Mouse (Mus musculus) CH12.LX (cell line): ENCODE results near the gene Rag2. TPM values are rescaled to one million over a fixed set of nuclear protein-coding genes. Genes with fewer than 3 reads are reported as not detected.

Source experiments
- DNase-seq: peaks from one replicate; pipeline ENCODE4 v3.0.0-alpha.2; 2013; ENCODE audit errors: extremely low read depth
- H3K27ac ChIP-seq: 2 replicates; pipeline ENCODE4 v1.5.1; 2012; ENCODE audit warnings: low read depth, mild to moderate bottlenecking, control low read depth, moderate library complexity; ENCODE audit not compliant: insufficient read depth
- H3K27me3 ChIP-seq: replicated peaks from 2 replicates; pipeline ENCODE3; 2012; ENCODE audit warnings: inconsistent platforms
- H3K36me3 ChIP-seq, 2 experiments: replicated peaks in 1 of 2; 2 replicates each; pipeline versions ENCODE3 to v1.6.1; 2012; ENCODE audit warnings: inconsistent platforms in 1 of 2, low read length in 1 of 2, mild to moderate bottlenecking in 1 of 2, mixed read lengths in 1 of 2, moderate library complexity in 1 of 2; ENCODE audit not compliant: control insufficient read depth in 1 of 2, insufficient read depth in 1 of 2
- H3K4me1 ChIP-seq, 2 experiments: 2 replicates each; pipeline ENCODE4 v1.6.1; 2012; ENCODE audit warnings: inconsistent platforms in 1 of 2, moderate library complexity in 1 of 2; ENCODE audit not compliant: insufficient read depth in 2 of 2, control insufficient read depth in 1 of 2
- H3K4me2 ChIP-seq: 2 replicates; pipeline ENCODE4 v1.6.1; 2012; ENCODE audit warnings: low read depth, mild to moderate bottlenecking, control low read depth; ENCODE audit not compliant: poor library complexity, insufficient read depth, severe bottlenecking
- H3K4me3 ChIP-seq, 3 experiments: fragments of 150-350 bp in 1 of 3; sonication (generic) in 1 of 3; replicated peaks in 1 of 3; 2 replicates each; pipeline versions ENCODE3 to v1.5.1; 2011 to 2012; ENCODE audit warnings: low read depth in 2 of 3, low read length in 2 of 3, mild to moderate bottlenecking in 2 of 3, moderate library complexity in 2 of 3, control low read depth in 1 of 3, improper control_type of control experiment in 1 of 3, inconsistent platforms in 1 of 3, mixed read lengths in 1 of 3; ENCODE audit not compliant: poor library complexity in 1 of 3
- H3K79me2 ChIP-seq: replicated peaks from 2 replicates; pipeline ENCODE4 v1.6.1; 2012; ENCODE audit warnings: mild to moderate bottlenecking, moderate library complexity; ENCODE audit not compliant: control insufficient read depth, poor library complexity, insufficient read depth, severe bottlenecking; ENCODE audit errors: extremely low read depth
- H3K9ac ChIP-seq: 2 replicates; pipeline ENCODE4 v1.6.1; 2012; ENCODE audit warnings: low read depth, mild to moderate bottlenecking, control low read depth, moderate library complexity; ENCODE audit not compliant: insufficient read depth
- H3K9me3 ChIP-seq: replicated peaks from 2 replicates; pipeline ENCODE3; 2012; ENCODE audit warnings: low read length, inconsistent platforms, mixed read lengths
- BHLHE40 ChIP-seq: IDR thresholded peaks from 2 replicates; pipeline ENCODE4 v1.6.1; 2011; ENCODE audit warnings: mild to moderate bottlenecking, low read depth, low read length, improper control_type of control experiment
- CHD1 ChIP-seq: IDR thresholded peaks from 2 replicates; pipeline ENCODE4 v1.6.1; 2012; ENCODE audit warnings: low read depth, low read length, improper control_type of control experiment, inconsistent platforms
- CHD2 ChIP-seq: IDR thresholded peaks from 2 replicates; pipeline ENCODE4 v1.6.1; 2011; ENCODE audit warnings: low read length, improper control_type of control experiment
- CTCF ChIP-seq, 2 experiments: IDR thresholded peaks in 1 of 2; conservative IDR thresholded peaks in 1 of 2; 2 replicates each; pipeline ENCODE4 v1.5.1; 2011 to 2012; ENCODE audit warnings: low read depth in 2 of 2, low read length in 2 of 2, improper control_type of control experiment in 1 of 2, inconsistent platforms in 1 of 2, mild to moderate bottlenecking in 1 of 2, moderate library complexity in 1 of 2
- E2F4 ChIP-seq: IDR thresholded peaks from 2 replicates; pipeline ENCODE4 v1.6.1; 2011; ENCODE audit warnings: low read depth, low read length, improper control_type of control experiment; ENCODE audit not compliant: insufficient replicate concordance
- ELF1 ChIP-seq: IDR thresholded peaks from 2 replicates; pipeline ENCODE4 v1.6.1; 2014; ENCODE audit warnings: low read depth, mild to moderate bottlenecking, inconsistent platforms, low read length, improper control_type of control experiment
- EP300 ChIP-seq: IDR thresholded peaks from 2 replicates; pipeline ENCODE4 v1.6.1; 2011; ENCODE audit warnings: low read length, improper control_type of control experiment
- ETS1 ChIP-seq: conservative IDR thresholded peaks from 2 replicates; pipeline ENCODE4 v1.6.1; 2012; ENCODE audit warnings: low read depth, mild to moderate bottlenecking, inconsistent platforms, low read length, improper control_type of control experiment, moderate library complexity
- GABPA ChIP-seq: IDR thresholded peaks from 2 replicates; pipeline ENCODE4 v1.6.1; 2012; ENCODE audit warnings: low read depth, low read length, improper control_type of control experiment, inconsistent platforms; ENCODE audit not compliant: insufficient replicate concordance
- HCFC1 ChIP-seq: IDR thresholded peaks from 2 replicates; pipeline ENCODE4 v1.6.1; 2012; ENCODE audit warnings: low read depth, mild to moderate bottlenecking, inconsistent platforms, low read length, improper control_type of control experiment
- IRF4 ChIP-seq: IDR thresholded peaks from 2 replicates; pipeline ENCODE4 v1.6.1; 2014; ENCODE audit warnings: low read depth, mild to moderate bottlenecking, inconsistent platforms, low read length, improper control_type of control experiment
- JUN ChIP-seq: IDR thresholded peaks from 2 replicates; pipeline ENCODE4 v1.6.1; 2011; ENCODE audit warnings: low read depth, mild to moderate bottlenecking, low read length, improper control_type of control experiment, moderate library complexity; ENCODE audit not compliant: insufficient read depth
- JUND ChIP-seq: conservative IDR thresholded peaks from 2 replicates; pipeline ENCODE4 v1.6.1; 2011; ENCODE audit warnings: low read depth, low read length, improper control_type of control experiment
- KAT2A ChIP-seq: IDR thresholded peaks from 2 replicates; pipeline ENCODE4 v1.6.1; 2012; ENCODE audit warnings: low read length, improper control_type of control experiment, inconsistent platforms; ENCODE audit not compliant: insufficient replicate concordance
- MAFK ChIP-seq: IDR thresholded peaks from 2 replicates; pipeline ENCODE4 v1.6.1; 2011; ENCODE audit warnings: low read length, improper control_type of control experiment; ENCODE audit not compliant: insufficient replicate concordance
- MAX ChIP-seq: IDR thresholded peaks from 2 replicates; pipeline ENCODE4 v1.6.1; 2011; ENCODE audit warnings: low read length, improper control_type of control experiment
- MAZ ChIP-seq: IDR thresholded peaks from 2 replicates; pipeline ENCODE4 v1.6.1; 2012; ENCODE audit warnings: low read depth, mild to moderate bottlenecking, inconsistent platforms, low read length, improper control_type of control experiment, moderate library complexity
- MEF2A ChIP-seq: IDR thresholded peaks from 2 replicates; pipeline ENCODE4 v1.6.1; 2014; ENCODE audit warnings: low read depth, mild to moderate bottlenecking, inconsistent platforms, low read length, improper control_type of control experiment, borderline replicate concordance
- MXI1 ChIP-seq: IDR thresholded peaks from 2 replicates; pipeline ENCODE4 v1.6.1; 2011; ENCODE audit warnings: mild to moderate bottlenecking, low read depth, low read length, improper control_type of control experiment
- MYC ChIP-seq: IDR thresholded peaks from 2 replicates; pipeline ENCODE4 v1.6.1; 2011; ENCODE audit warnings: low read depth, mild to moderate bottlenecking, improper control_type of control experiment, low read length
- NELFE ChIP-seq: IDR thresholded peaks from 2 replicates; pipeline ENCODE4 v1.6.1; 2011; ENCODE audit warnings: low read depth, low read length, improper control_type of control experiment
- NRF1 ChIP-seq: IDR thresholded peaks from 2 replicates; pipeline ENCODE4 v1.6.1; 2014; ENCODE audit warnings: low read depth, mild to moderate bottlenecking, inconsistent platforms, low read length, improper control_type of control experiment, moderate library complexity
- PAX5 ChIP-seq: IDR thresholded peaks from 2 replicates; pipeline ENCODE4 v1.6.1; 2012; ENCODE audit warnings: low read length, inconsistent platforms, mixed read lengths
- POLR2A ChIP-seq: IDR thresholded peaks from 2 replicates; pipeline ENCODE4 v1.6.1; 2011; ENCODE audit warnings: low read depth, mild to moderate bottlenecking, improper control_type of control experiment, low read length
- POLR2AphosphoS2 ChIP-seq: IDR thresholded peaks from 2 replicates; pipeline ENCODE4 v1.6.1; 2011; ENCODE audit warnings: low read depth, low read length, improper control_type of control experiment
- RAD21 ChIP-seq: IDR thresholded peaks from 2 replicates; pipeline ENCODE4 v1.6.1; 2011; ENCODE audit warnings: low read depth, mild to moderate bottlenecking, low read length, improper control_type of control experiment, moderate library complexity
- RCOR1 ChIP-seq: conservative IDR thresholded peaks from 2 replicates; pipeline ENCODE4 v1.6.1; 2012; ENCODE audit warnings: low read depth, mild to moderate bottlenecking, inconsistent platforms, low read length, improper control_type of control experiment
- SIN3A ChIP-seq: IDR thresholded peaks from 2 replicates; pipeline ENCODE4 v1.6.1; 2012; ENCODE audit warnings: low read length, improper control_type of control experiment, inconsistent platforms
- SMC3 ChIP-seq: IDR thresholded peaks from 2 replicates; pipeline ENCODE4 v1.6.1; 2011; ENCODE audit warnings: low read depth, low read length, improper control_type of control experiment
- TBP ChIP-seq: conservative IDR thresholded peaks from 2 replicates; pipeline ENCODE4 v1.6.1; 2011; ENCODE audit warnings: low read depth, low read length, improper control_type of control experiment
- TCF12 ChIP-seq: IDR thresholded peaks from 2 replicates; pipeline ENCODE4 v1.6.1; 2014; ENCODE audit warnings: low read depth, mild to moderate bottlenecking, inconsistent platforms, low read length, improper control_type of control experiment
- UBTF ChIP-seq: IDR thresholded peaks from 2 replicates; pipeline ENCODE4 v1.6.1; 2012; ENCODE audit warnings: low read depth, mild to moderate bottlenecking, inconsistent platforms, low read length, improper control_type of control experiment, moderate library complexity
- USF1 ChIP-seq: IDR thresholded peaks from 2 replicates; pipeline ENCODE4 v1.6.1; 2014; ENCODE audit warnings: low read depth, mild to moderate bottlenecking, inconsistent platforms, low read length, improper control_type of control experiment
- USF2 ChIP-seq: conservative IDR thresholded peaks from 2 replicates; pipeline ENCODE4 v1.6.1; 2011; ENCODE audit warnings: low read depth, low read length, improper control_type of control experiment
- ZC3H11A ChIP-seq: IDR thresholded peaks from 2 replicates; pipeline ENCODE4 v1.6.1; 2012; ENCODE audit warnings: low read depth, mild to moderate bottlenecking, inconsistent platforms, low read length, improper control_type of control experiment
- ZKSCAN1 ChIP-seq: IDR thresholded peaks from 2 replicates; pipeline ENCODE4 v1.6.1; 2012; ENCODE audit warnings: low read depth, inconsistent platforms, low read length, improper control_type of control experiment, borderline replicate concordance
- ZMIZ1 ChIP-seq: IDR thresholded peaks from 2 replicates; pipeline ENCODE4 v1.6.1; 2012; ENCODE audit warnings: low read depth, mild to moderate bottlenecking, inconsistent platforms, low read length, improper control_type of control experiment
- ZNF384 ChIP-seq: IDR thresholded peaks from 2 replicates; pipeline ENCODE4 v1.6.1; 2012; ENCODE audit warnings: low read depth, low read length, improper control_type of control experiment, inconsistent platforms
- dilution Hi-C: fragments of 300-500 bp; cut with MboI; formaldehyde crosslinking; loops from 2 replicates; pipeline ENCODE4 v1.14.3; 2020; ENCODE audit warnings: low sequenced_read_pairs; ENCODE audit not compliant: extremely low pct_unique_long_range_greater_than_20kb, extremely low pct_ligation_motif_present
- in situ Hi-C: fragments of 300-500 bp; cut with MboI; formaldehyde crosslinking; loops from 3 replicates; pipeline ENCODE4 v1.14.3; 2019; ENCODE audit warnings: low sequenced_read_pairs, low pct_ligation_motif_present, low pct_unique_long_range_greater_than_20kb, mixed read lengths
- polyA plus RNA-seq: library from polyadenylated mRNA; unstranded; fragments of >175 nt; gene quantifications from 2 replicates; pipeline ENCODE4 v1.2.1, GENCODE M21; 2012; ENCODE audit warnings: low read depth; ENCODE audit not compliant: insufficient read length
- total RNA-seq, 2 experiments: library from RNA; depleted of rRNA; stranded (reverse); fragments of 300-350 nt in 1 of 2; fragments of >200 nt in 1 of 2; gene quantifications; 2 replicates each; pipeline ENCODE4 v1.2.3; 2012 to 2014

Gene Rag2
- total and polyA plus RNA-seq, 3 experiments, result not detected

GRCm38 (mm10) chr2:101615464-101616305 is 8.8 kb upstream of the Rag2 start:
- TF ChIP-seq CTCF (conservative IDR thresholded peaks at IDR 0.05 in 1 of 2, IDR thresholded peaks at IDR 0.05 in 1 of 2; ENCODE audit: low read depth in 2 of 2, low read length in 2 of 2) (no peak), RAD21 (no peak), HCFC1 (no peak), MAFK (peak; percentile 92), EP300 (peak; percentile 66; the same call in 1 of the 2 replicates), NRF1 (no peak), TBP (no peak), ETS1 (peak; percentile 46; the same call in 1 of the 2 replicates), KAT2A (no peak), JUN (no peak), NELFE (no peak), IRF4 (peak; percentile 32; the same call in 1 of the 2 replicates), USF2 (no peak), MEF2A (peak; percentile 52; the same call in 1 of the 2 replicates), MAX (peak; percentile 17; the same call in 1 of the 2 replicates), ZKSCAN1 (no peak), GABPA (no peak), ELF1 (no peak), SIN3A (0 out of 2 replicates have a peak, but pooled peaks have one; percentile 22), SMC3 (no peak), PAX5 (no peak), POLR2A (no peak), CHD2 (no peak), ZC3H11A (no peak), BHLHE40 (peak; percentile 84), MYC (peak; percentile 80), MAZ (no peak), ZMIZ1 (no peak), JUND (no peak), ZNF384 (no peak), USF1 (no peak), RCOR1 (no peak), TCF12 (no peak), POLR2AphosphoS2 (no peak), CHD1 (no peak), UBTF (no peak), E2F4 (no peak), MXI1 (no peak; the same call in 1 of the 2 replicates)
- TF ChIP-seq, all 38 proteins: peak for 9
- peaks cover 2 to 13% of the 10 kb centered on the region in 2 experiments; a peak in 3 of 4 replicates for H3K4me1 ChIP-seq
- H3K9me3 ChIP-seq, result no peaks in the 10 kb centered on the region
- peak; percentile 50 for DNase-seq
- no peaks in the 10 kb centered on the region for H3K79me2 ChIP-seq
- H3K4me3 ChIP-seq, result no peak overlapping the region
- dilution Hi-C loops, result no loop called here
- H3K27me3 ChIP-seq, result peaks cover 39% of the 10 kb centered on the region
- no peaks in the 10 kb centered on the region for H3K36me3 ChIP-seq
- in situ Hi-C loops, result no loop called here
- peak overlapping the region; percentile 56 for H3K4me2 ChIP-seq
- H3K27ac ChIP-seq, result no peak overlapping the region
- no peak overlapping the region for H3K9ac ChIP-seq
